Mouse (Mus musculus) liver, embryonic 13.5 days (tissue): ENCODE measurements at regions not wholly inside any gene's neighbourhood (a gene's known extent, or its start where the extent isn't known, plus 50 kb on each side); places are given as distances from the start of the nearest gene placed in this dataset.

ENCODE experiments used
- ATAC-seq: fragments of 200-750 bp; cut with Nextera tagmentation; 2 replicates; pipeline ENCODE4 v1.8.0; 2017; ENCODE audit warnings: low read depth, mild to moderate bottlenecking, moderate number of reproducible peaks, moderate library complexity
- DNase-seq: peaks from one replicate; pipeline ENCODE4 v3.0.0; 2022
- H3K27ac ChIP-seq: fragments of 300-500 bp; sonication (generic); 2 replicates; pipeline ENCODE4 v1.5.1; 2015; ENCODE audit warnings: moderate library complexity, mild to moderate bottlenecking, inconsistent platforms
- H3K27me3 ChIP-seq: fragments of 300-500 bp; sonication (generic); 2 replicates; pipeline ENCODE4 v1.6.1; 2015; ENCODE audit warnings: mild to moderate bottlenecking, inconsistent platforms
- H3K36me3 ChIP-seq: fragments of 300-500 bp; sonication (generic); 2 replicates; pipeline ENCODE4 v1.6.1; 2015; ENCODE audit warnings: mild to moderate bottlenecking, inconsistent platforms
- H3K4me1 ChIP-seq: fragments of 300-500 bp; sonication (generic); replicated peaks from 2 replicates; pipeline ENCODE4 v1.6.1; 2015; ENCODE audit warnings: inconsistent platforms
- H3K4me2 ChIP-seq: fragments of 300-500 bp; sonication (generic); 2 replicates; pipeline ENCODE4 v1.6.1; 2015; ENCODE audit warnings: inconsistent platforms, mild to moderate bottlenecking, moderate library complexity
- H3K4me3 ChIP-seq: fragments of 300-500 bp; sonication (generic); replicated peaks from 2 replicates; pipeline ENCODE4 v1.5.1; 2015; ENCODE audit warnings: mild to moderate bottlenecking, inconsistent platforms
- H3K9ac ChIP-seq: fragments of 300-500 bp; sonication (generic); 2 replicates; pipeline ENCODE4 v1.6.1; 2015; ENCODE audit warnings: mild to moderate bottlenecking, inconsistent platforms
- H3K9me3 ChIP-seq: fragments of 300-500 bp; sonication (generic); replicated peaks from 2 replicates; pipeline ENCODE4 v1.6.1; 2016; ENCODE audit warnings: inconsistent platforms
- WGBS: fragments of 180-500 bp; shearing (Covaris S2); methylation state at CpG from one replicate; pipeline ENCODE4 v1.1.7; 2015; ENCODE audit not compliant: insufficient replicate concordance; 5-methylcytosine and 5-hydroxymethylcytosine counted together

GRCm38 (mm10) chr6:140368354-140369069 is 55.3 kb upstream of the Plekha5 start:
- Histone ChIP-seq H3K4me3 (no peak overlapping the region), H3K4me2 (no peak overlapping the region), H3K36me3 (no peaks in the 10 kb centered on the region), H3K27ac (no peak overlapping the region), H3K9ac (no peak overlapping the region), H3K9me3 (no peaks in the 10 kb centered on the region), H3K4me1 (no peaks in the 10 kb centered on the region), H3K27me3 (no peaks in the 10 kb centered on the region)
- ATAC-seq = no peak
- 50% methylated on average over 8 of the region's 8 CpGs for WGBS
- DNase-seq = no peak

GRCm38 (mm10) chr6:140367303-140367702 is 56.6 kb upstream of the Plekha5 start:
- Histone ChIP-seq H3K4me3 (no peak overlapping the region), H3K27me3 (no peaks in the 10 kb centered on the region), H3K4me1 (no peaks in the 10 kb centered on the region), H3K9me3 (no peaks in the 10 kb centered on the region), H3K4me2 (no peak overlapping the region), H3K36me3 (no peaks in the 10 kb centered on the region), H3K9ac (no peak overlapping the region), H3K27ac (no peak overlapping the region)
- ATAC-seq (no peak), DNase-seq (no peak)
- 76% methylated on average over 6 of the region's 6 CpGs for WGBS

- WGBS = 39% methylated on average over 3 of the region's 3 CpGs
- H3K27me3 ChIP-seq = no peaks in the 10 kb centered on the region
- no peak overlapping the region for H3K27ac ChIP-seq
- ATAC-seq = no peak
- H3K9ac ChIP-seq = no peak overlapping the region
- no peaks in the 10 kb centered on the region for H3K4me1 ChIP-seq
- H3K4me2 ChIP-seq = no peak overlapping the region
- no peaks in the 10 kb centered on the region for H3K9me3 ChIP-seq
- no peaks in the 10 kb centered on the region for H3K36me3 ChIP-seq
- H3K4me3 ChIP-seq = no peak overlapping the region
- no peak for DNase-seq
Observed at GRCm38 (mm10) chr6:140366791-140367190, 57.1 kb upstream of the Plekha5 start.

- DNase-seq (no peak), ATAC-seq (no peak)
- no peak overlapping the region for H3K4me2 ChIP-seq
- no peaks in the 10 kb centered on the region for H3K9me3 ChIP-seq
- no peak overlapping the region for H3K4me3 ChIP-seq
- H3K36me3 ChIP-seq = no peaks in the 10 kb centered on the region
- WGBS = 68% methylated on average over 4 of the region's 4 CpGs
- no peak overlapping the region for H3K9ac ChIP-seq
- no peak overlapping the region for H3K27ac ChIP-seq
- no peaks in the 10 kb centered on the region for H3K4me1 ChIP-seq
- H3K27me3 ChIP-seq = no peaks in the 10 kb centered on the region
Observed at GRCm38 (mm10) chr6:140360996-140361395, 62.9 kb upstream of the Plekha5 start.

GRCm38 (mm10) chr6:140357901-140358300 is 66.0 kb upstream of the Plekha5 start:
- Histone ChIP-seq H3K27ac (no peak overlapping the region), H3K9ac (no peak overlapping the region), H3K4me3 (no peak overlapping the region), H3K4me2 (no peak overlapping the region), H3K4me1 (no peaks in the 10 kb centered on the region), H3K36me3 (no peaks in the 10 kb centered on the region), H3K27me3 (no peaks in the 10 kb centered on the region), H3K9me3 (no peaks in the 10 kb centered on the region)
- ATAC-seq = no peak
- WGBS = 60% methylated on average over 2 of the region's 2 CpGs
- DNase-seq = no peak

- no peak overlapping the region for H3K9ac ChIP-seq
- H3K4me3 ChIP-seq = no peak overlapping the region
- no peak overlapping the region for H3K4me2 ChIP-seq
- ATAC-seq (no peak), DNase-seq (no peak)
- H3K27me3 ChIP-seq = no peaks in the 10 kb centered on the region
- H3K27ac ChIP-seq = no peak overlapping the region
- 64% methylated on average over 8 of the region's 8 CpGs for WGBS
- no peaks in the 10 kb centered on the region for H3K9me3 ChIP-seq
- no peaks in the 10 kb centered on the region for H3K4me1 ChIP-seq
- H3K36me3 ChIP-seq = no peaks in the 10 kb centered on the region
Observed at GRCm38 (mm10) chr6:140357300-140357699, 66.6 kb upstream of the Plekha5 start.

- no peak for DNase-seq
- ATAC-seq = no peak
Observed at GRCm38 (mm10) chr6:140354082-140354481, 69.8 kb upstream of the Plekha5 start.

GRCm38 (mm10) chr6:140353610-140354009 is 70.2 kb upstream of the Plekha5 start:
- Histone ChIP-seq H3K36me3 (no peaks in the 10 kb centered on the region), H3K27me3 (no peaks in the 10 kb centered on the region), H3K4me2 (no peak overlapping the region), H3K9me3 (no peaks in the 10 kb centered on the region), H3K9ac (no peak overlapping the region), H3K27ac (no peak overlapping the region), H3K4me3 (no peak overlapping the region), H3K4me1 (no peaks in the 10 kb centered on the region)
- no peak for DNase-seq
- WGBS = 48% methylated on average over 6 of the region's 6 CpGs
- no peak for ATAC-seq

More at GRCm38 (mm10) chr6:140354082-140354481, 69.8 kb upstream of the Plekha5 start:
- no peaks in the 10 kb centered on the region for H3K9me3 ChIP-seq
- no peak overlapping the region for H3K4me3 ChIP-seq
- H3K9ac ChIP-seq = no peak overlapping the region
- H3K4me1 ChIP-seq = no peaks in the 10 kb centered on the region
- no peaks in the 10 kb centered on the region for H3K27me3 ChIP-seq
- WGBS = 43% methylated on average over 6 of the region's 6 CpGs
- no peaks in the 10 kb centered on the region for H3K36me3 ChIP-seq
- H3K27ac ChIP-seq = no peak overlapping the region
- no peak overlapping the region for H3K4me2 ChIP-seq

- H3K4me3 ChIP-seq = no peak overlapping the region
- H3K4me1 ChIP-seq = no peaks in the 10 kb centered on the region
- no peaks in the 10 kb centered on the region for H3K36me3 ChIP-seq
- H3K9ac ChIP-seq = no peak overlapping the region
- H3K4me2 ChIP-seq = no peak overlapping the region
- H3K27me3 ChIP-seq = no peaks in the 10 kb centered on the region
- DNase-seq (no peak), ATAC-seq (no peak)
- WGBS = 66% methylated on average over 3 of the region's 6 CpGs
- no peaks in the 10 kb centered on the region for H3K9me3 ChIP-seq
- H3K27ac ChIP-seq = no peak overlapping the region
Observed at GRCm38 (mm10) chr6:140351365-140352095, 72.3 kb upstream of the Plekha5 start.

- Histone ChIP-seq H3K9me3 (no peaks in the 10 kb centered on the region), H3K27me3 (no peaks in the 10 kb centered on the region), H3K4me1 (no peaks in the 10 kb centered on the region), H3K27ac (no peak overlapping the region), H3K4me3 (no peak overlapping the region), H3K9ac (no peak overlapping the region), H3K36me3 (no peaks in the 10 kb centered on the region), H3K4me2 (no peak overlapping the region)
- DNase-seq = no peak
- ATAC-seq = no peak
- 75% methylated on average over 16 of the region's 16 CpGs for WGBS
Observed at GRCm38 (mm10) chr6:140348578-140348977, 75.3 kb upstream of the Plekha5 start.

GRCm38 (mm10) chr6:140346929-140347328 is 76.9 kb upstream of the Plekha5 start:
- no peaks in the 10 kb centered on the region for H3K27me3 ChIP-seq
- no peak overlapping the region for H3K4me3 ChIP-seq
- H3K36me3 ChIP-seq = no peaks in the 10 kb centered on the region
- no peak overlapping the region for H3K9ac ChIP-seq
- no peak for ATAC-seq
- no peak overlapping the region for H3K4me2 ChIP-seq
- no peaks in the 10 kb centered on the region for H3K9me3 ChIP-seq
- WGBS = 59% methylated on average over 6 of the region's 6 CpGs
- H3K27ac ChIP-seq = no peak overlapping the region
- no peaks in the 10 kb centered on the region for H3K4me1 ChIP-seq
- DNase-seq = no peak

- WGBS = 71% methylated on average over 11 of the region's 11 CpGs
- ATAC-seq (no peak), DNase-seq (no peak)
- H3K9ac ChIP-seq = no peak overlapping the region
- H3K9me3 ChIP-seq = no peaks in the 10 kb centered on the region
- H3K27me3 ChIP-seq = no peaks in the 10 kb centered on the region
- H3K4me1 ChIP-seq = no peaks in the 10 kb centered on the region
- no peak overlapping the region for H3K27ac ChIP-seq
- no peak overlapping the region for H3K4me2 ChIP-seq
- H3K36me3 ChIP-seq = no peaks in the 10 kb centered on the region
- H3K4me3 ChIP-seq = no peak overlapping the region
Observed at GRCm38 (mm10) chr6:140343638-140344037, 80.2 kb upstream of the Plekha5 start.
